Mouse (Mus musculus): ENCODE measurements around the gene Olfr231. TPM values are rescaled to one million over a fixed set of nuclear protein-coding genes. Genes with fewer than 3 reads are reported as not detected.

The Olfr231 gene
- not detected in 2 replicates for polyA plus RNA-seq (2015; fragmentation: Nextera tagmentation; extraction: Ambion mirVana)

- Histone ChIP-seq H3K4me3 (no peak within 1 kb of the TSS), H3K4me1 (no peaks in the 10 kb centered on the region), H3K27ac (no peak within 1 kb of the TSS), H3K9me3 (replicated peaks) (no peaks in the 10 kb centered on the region), H3K36me3 (ENCODE audit: poor library complexity, severe bottlenecking) (no peaks in the 10 kb centered on the region), H3K4me2 (no peak within 1 kb of the TSS), H3K27me3 (no peaks in the 10 kb centered on the region), H3K9ac (no peak within 1 kb of the TSS)
- WGBS: 58% methylated on average over 2 of the region's 2 CpGs
- ATAC-seq: no peak
These were observed at the start of gene Olfr231 for GRCm38 (mm10) chr1:174121062-174121461. TSS of gene Olfr231 (minus strand) at chr1:174121162.

GRCm38 (mm10) chr1:174169024-174169423, 48.1 kb upstream of the Olfr231 start:
- no peaks in the 10 kb centered on the region for H3K27me3 ChIP-seq
- H3K4me2 ChIP-seq: no peak overlapping the region
- H3K4me1 ChIP-seq: 0 out of 2 replicates have a peak, but pooled peaks cover 4% of the 10 kb centered on the region
- no peaks in the 10 kb centered on the region for H3K9me3 ChIP-seq (replicated peaks)
- H3K4me3 ChIP-seq: no peak overlapping the region
- H3K9ac ChIP-seq: no peak overlapping the region
- ATAC-seq: no peak
- no peaks in the 10 kb centered on the region for H3K36me3 ChIP-seq (ENCODE audit: poor library complexity, severe bottlenecking)
- no peak overlapping the region for H3K27ac ChIP-seq

- WGBS: 95% methylated on average over 10 of the region's 10 CpGs
- no peaks in the 10 kb centered on the region for H3K27me3 ChIP-seq
- no peak overlapping the region for H3K27ac ChIP-seq
- no peak overlapping the region for H3K4me2 ChIP-seq
- ATAC-seq: no peak
- no peak overlapping the region for H3K9ac ChIP-seq
- H3K4me3 ChIP-seq: no peak overlapping the region
- H3K4me1 ChIP-seq: no peaks in the 10 kb centered on the region
- H3K9me3 ChIP-seq (replicated peaks): no peaks in the 10 kb centered on the region
- H3K36me3 ChIP-seq (ENCODE audit: poor library complexity, severe bottlenecking): no peaks in the 10 kb centered on the region
These were observed 38.1 kb upstream of the Olfr231 start for GRCm38 (mm10) chr1:174159095-174159494.

GRCm38 (mm10) chr1:174158512-174158911, 37.5 kb upstream of the Olfr231 start:
- Histone ChIP-seq H3K4me2 (no peak overlapping the region), H3K4me1 (no peaks in the 10 kb centered on the region), H3K9ac (no peak overlapping the region), H3K27me3 (no peaks in the 10 kb centered on the region), H3K4me3 (no peak overlapping the region), H3K36me3 (ENCODE audit: poor library complexity, severe bottlenecking) (no peaks in the 10 kb centered on the region), H3K27ac (no peak overlapping the region), H3K9me3 (replicated peaks) (no peaks in the 10 kb centered on the region)
- ATAC-seq: no peak
- 91% methylated on average over 1 of the region's 1 CpGs for WGBS

GRCm38 (mm10) chr1:174157622-174158021, 36.7 kb upstream of the Olfr231 start:
- Histone ChIP-seq H3K9me3 (replicated peaks) (no peaks in the 10 kb centered on the region), H3K27ac (no peak overlapping the region), H3K27me3 (no peaks in the 10 kb centered on the region), H3K4me1 (no peaks in the 10 kb centered on the region), H3K4me2 (no peak overlapping the region), H3K36me3 (ENCODE audit: poor library complexity, severe bottlenecking) (no peaks in the 10 kb centered on the region), H3K4me3 (no peak overlapping the region), H3K9ac (no peak overlapping the region)
- 90% methylated on average over 3 of the region's 3 CpGs for WGBS
- ATAC-seq: no peak

GRCm38 (mm10) chr1:174155333-174155732, 34.4 kb upstream of the Olfr231 start, which contains the start of gene Olfr420:
TSS of gene Olfr420 (plus strand) at chr1:174155633.
- Histone ChIP-seq H3K27ac (no peak within 1 kb of the TSS), H3K4me1 (no peaks in the 10 kb centered on the region), H3K9me3 (replicated peaks) (no peaks in the 10 kb centered on the region), H3K4me3 (no peak within 1 kb of the TSS), H3K9ac (no peak within 1 kb of the TSS), H3K4me2 (no peak within 1 kb of the TSS), H3K36me3 (ENCODE audit: poor library complexity, severe bottlenecking) (no peaks in the 10 kb centered on the region), H3K27me3 (no peaks in the 10 kb centered on the region)
- 76% methylated on average over 1 of the region's 1 CpGs for WGBS
- no peak for ATAC-seq

- 80% methylated on average over 2 of the region's 2 CpGs for WGBS
- no peak for ATAC-seq
These were observed 28.3 kb upstream of the Olfr231 start for GRCm38 (mm10) chr1:174149289-174149688.

GRCm38 (mm10) chr1:174146696-174147095, 25.7 kb upstream of the Olfr231 start:
- WGBS: 86% methylated on average over 1 of the region's 1 CpGs
- Histone ChIP-seq H3K27ac (no peak overlapping the region), H3K9ac (no peak overlapping the region), H3K36me3 (ENCODE audit: poor library complexity, severe bottlenecking) (no peaks in the 10 kb centered on the region), H3K4me3 (no peak overlapping the region), H3K9me3 (replicated peaks) (no peaks in the 10 kb centered on the region), H3K4me2 (no peak overlapping the region), H3K4me1 (no peaks in the 10 kb centered on the region), H3K27me3 (no peaks in the 10 kb centered on the region)
- ATAC-seq: no peak

More at GRCm38 (mm10) chr1:174149289-174149688, 28.3 kb upstream of the Olfr231 start:
- no peaks in the 10 kb centered on the region for H3K36me3 ChIP-seq (ENCODE audit: poor library complexity, severe bottlenecking)
- H3K27ac ChIP-seq: no peak overlapping the region
- no peaks in the 10 kb centered on the region for H3K4me1 ChIP-seq
- no peaks in the 10 kb centered on the region for H3K27me3 ChIP-seq
- no peak overlapping the region for H3K9ac ChIP-seq
- H3K4me3 ChIP-seq: no peak overlapping the region
- H3K9me3 ChIP-seq (replicated peaks): no peaks in the 10 kb centered on the region
- H3K4me2 ChIP-seq: no peak overlapping the region

GRCm38 (mm10) chr1:174141384-174141783, 20.4 kb upstream of the Olfr231 start:
- ATAC-seq: no peak
- H3K27me3 ChIP-seq: no peaks in the 10 kb centered on the region
- H3K4me1 ChIP-seq: no peaks in the 10 kb centered on the region
- no peaks in the 10 kb centered on the region for H3K9me3 ChIP-seq (replicated peaks)
- no peak overlapping the region for H3K27ac ChIP-seq
- no peak overlapping the region for H3K4me3 ChIP-seq
- no peaks in the 10 kb centered on the region for H3K36me3 ChIP-seq (ENCODE audit: poor library complexity, severe bottlenecking)
- no peak overlapping the region for H3K4me2 ChIP-seq
- H3K9ac ChIP-seq: no peak overlapping the region
- 83% methylated on average over 2 of the region's 2 CpGs for WGBS

- Histone ChIP-seq H3K9me3 (replicated peaks) (no peaks in the 10 kb centered on the region), H3K36me3 (ENCODE audit: poor library complexity, severe bottlenecking) (no peaks in the 10 kb centered on the region), H3K4me2 (no peak overlapping the region), H3K4me1 (no peaks in the 10 kb centered on the region), H3K9ac (no peak overlapping the region), H3K27ac (no peak overlapping the region), H3K27me3 (no peaks in the 10 kb centered on the region), H3K4me3 (no peak overlapping the region)
- WGBS: 16% methylated on average over 3 of the region's 3 CpGs
- peak; percentile 59; the same call in 1 of the 2 replicates for ATAC-seq
These were observed 11.0 kb upstream of the Olfr231 start for GRCm38 (mm10) chr1:174131999-174132398.

GRCm38 (mm10) chr1:174131217-174131616, 10.3 kb upstream of the Olfr231 start, which contains the start of gene Olfr424:
TSS of gene Olfr424 (plus strand) at chr1:174131517.
- WGBS: 58% methylated on average over 3 of the region's 3 CpGs
- no peaks in the 10 kb centered on the region for H3K4me1 ChIP-seq
- H3K27ac ChIP-seq: no peak within 1 kb of the TSS
- ATAC-seq: no peak
- no peaks in the 10 kb centered on the region for H3K27me3 ChIP-seq
- no peak within 1 kb of the TSS for H3K4me3 ChIP-seq
- no peak within 1 kb of the TSS for H3K4me2 ChIP-seq
- no peaks in the 10 kb centered on the region for H3K36me3 ChIP-seq (ENCODE audit: poor library complexity, severe bottlenecking)
- H3K9me3 ChIP-seq (replicated peaks): no peaks in the 10 kb centered on the region
- no peak within 1 kb of the TSS for H3K9ac ChIP-seq

GRCm38 (mm10) chr1:174103735-174104134, 17.2 kb downstream of the Olfr231 start:
- WGBS: 67% methylated on average over 2 of the region's 2 CpGs

GRCm38 (mm10) chr1:174096591-174096990, 24.4 kb downstream of the Olfr231 start, which contains the start of gene Olfr427:
TSS of gene Olfr427 (plus strand) at chr1:174096891.
- Histone ChIP-seq H3K9ac (no peak within 1 kb of the TSS), H3K36me3 (ENCODE audit: poor library complexity, severe bottlenecking) (no peaks in the 10 kb centered on the region), H3K4me2 (no peak within 1 kb of the TSS), H3K27ac (no peak within 1 kb of the TSS), H3K9me3 (replicated peaks) (no peaks in the 10 kb centered on the region), H3K27me3 (no peaks in the 10 kb centered on the region), H3K4me1 (no peaks in the 10 kb centered on the region), H3K4me3 (no peak within 1 kb of the TSS)
- WGBS: 90% methylated on average over 1 of the region's 1 CpGs
- no peak for ATAC-seq

More at GRCm38 (mm10) chr1:174103735-174104134, 17.2 kb downstream of the Olfr231 start:
- no peak for ATAC-seq
- Histone ChIP-seq H3K27ac (no peak overlapping the region), H3K36me3 (ENCODE audit: poor library complexity, severe bottlenecking) (no peaks in the 10 kb centered on the region), H3K4me3 (no peak overlapping the region), H3K9ac (no peak overlapping the region), H3K9me3 (replicated peaks) (no peaks in the 10 kb centered on the region), H3K4me1 (no peaks in the 10 kb centered on the region), H3K27me3 (no peaks in the 10 kb centered on the region), H3K4me2 (no peak overlapping the region)

Data from forebrain, embryonic 13.5 days (tissue).